Mouse (Mus musculus): ENCODE data around the gene Usp24.

The Usp24 gene

DNA sequence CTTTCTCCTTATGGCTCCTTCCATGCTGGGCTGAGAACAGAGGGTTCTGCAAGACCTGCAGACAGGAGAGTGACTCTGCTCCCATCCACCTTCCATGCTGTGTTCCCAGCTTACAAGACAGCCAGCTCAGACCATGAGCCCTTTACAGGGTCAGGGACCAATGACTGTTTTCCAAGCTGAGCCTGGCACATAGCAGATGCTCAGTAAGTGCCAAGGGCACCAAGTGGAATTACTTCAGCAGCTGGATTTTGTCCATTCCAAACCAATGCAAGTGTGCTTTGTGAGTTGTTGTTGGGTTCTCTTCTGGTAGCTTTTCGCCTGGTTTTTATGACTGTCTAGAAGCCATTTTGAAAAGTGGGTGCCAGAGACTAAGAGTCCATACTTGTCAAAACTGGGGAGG lies 167.8 kb downstream of the Usp24 start:
- DNase-seq (ENCODE audit: extremely low read depth, low read depth): no peak

DNA sequence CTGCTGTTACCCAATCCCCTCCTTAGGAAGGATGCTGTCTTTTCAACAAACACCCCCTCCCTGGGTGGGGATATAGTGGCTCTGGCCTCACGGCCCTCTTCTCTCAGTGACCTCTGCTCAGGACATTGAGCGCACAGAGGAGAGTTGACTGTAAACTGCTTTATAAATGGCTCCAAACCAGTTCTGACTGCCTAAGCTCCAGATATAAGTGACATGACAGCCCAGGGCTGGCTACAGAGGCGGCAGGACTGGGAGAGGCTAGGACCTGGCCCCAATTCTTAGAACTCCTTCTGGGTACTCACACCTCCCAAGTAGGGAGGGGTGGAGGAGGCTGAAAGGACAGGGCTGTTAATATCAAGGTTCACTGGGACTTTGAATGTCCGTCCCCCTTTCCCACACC lies 174.6 kb downstream of the Usp24 start:
- DNase-seq (ENCODE audit: extremely low read depth, low read depth): no peak
